Mouse (Mus musculus) liver, embryonic 14.5 days (tissue): ENCODE results near the gene Olfr545.

Experiments
- CTCF ChIP-seq: IDR thresholded peaks from 2 replicates; pipeline ENCODE4 v1.5.1; 2016; ENCODE audit warnings: antibody characterized with exemption, low read depth, control low read depth
- EP300 ChIP-seq: IDR thresholded peaks from 2 replicates; pipeline ENCODE4 v1.6.1; 2016; ENCODE audit warnings: antibody characterized with exemption, low read depth

GRCm38 (mm10) chr7:102517051-102517335 is 17.6 kb upstream of the Olfr545 start:
- no peak for TF ChIP-seq EP300
- TF ChIP-seq CTCF: no peak
